Mouse (Mus musculus) kidney, postnatal 36 days (tissue): ENCODE results near the gene Mpv17l2.

Source experiments
- DNase-seq, 2 experiments: peaks; one replicate each; pipeline ENCODE4 v3.0.0; 2021 to 2022; ENCODE audit warnings: mixed read lengths in 2 of 2

Mpv17l2 gene

GRCm38 (mm10) chr8:70719796-70720270, 40.9 kb downstream of the Mpv17l2 start:
- peak; percentile 58 to 60 for DNase-seq

DNA sequence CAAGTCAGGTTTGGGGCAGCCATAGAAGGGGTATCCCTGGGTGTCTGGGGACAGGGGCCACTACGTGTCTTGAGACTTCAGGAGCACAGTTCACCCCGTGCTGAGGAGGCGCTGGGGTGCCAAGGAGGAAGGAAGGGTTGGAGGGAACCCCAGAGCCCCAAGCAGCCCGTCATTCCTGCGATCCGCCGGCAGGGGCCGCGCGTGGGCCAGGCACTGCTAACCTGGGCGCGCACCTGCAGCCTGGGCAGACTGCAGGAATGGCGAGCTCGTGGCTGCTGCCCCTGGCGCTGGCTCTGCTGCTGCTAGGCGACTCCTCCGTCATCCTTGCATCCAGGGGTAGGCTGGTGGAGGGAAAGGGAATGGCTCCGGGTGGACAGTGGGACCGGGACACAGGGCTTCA, 42.4 kb downstream of the Mpv17l2 start, which contains the start of gene Gm3336:
Gm3336 (plus strand) TSS at position 247 of the 400 bp plus-strand sequence.
- DNase-seq = peak; percentile 72 to 86

GRCm38 (mm10) chr8:70716521-70717400, 44.0 kb downstream of the Mpv17l2 start:
- no peak for DNase-seq

GRCm38 (mm10) chr8:70715086-70715485, 45.7 kb downstream of the Mpv17l2 start:
- no peak for DNase-seq

GRCm38 (mm10) chr8:70713991-70714390, 46.8 kb downstream of the Mpv17l2 start:
- no peak for DNase-seq

- DNase-seq = no peak
These were observed 49.7 kb downstream of the Mpv17l2 start for GRCm38 (mm10) chr8:70711041-70711440.

GRCm38 (mm10) chr8:70710296-70710695, 50.5 kb downstream of the Mpv17l2 start:
- peak in 1 of 2 experiments; percentile 48 for DNase-seq

DNA sequence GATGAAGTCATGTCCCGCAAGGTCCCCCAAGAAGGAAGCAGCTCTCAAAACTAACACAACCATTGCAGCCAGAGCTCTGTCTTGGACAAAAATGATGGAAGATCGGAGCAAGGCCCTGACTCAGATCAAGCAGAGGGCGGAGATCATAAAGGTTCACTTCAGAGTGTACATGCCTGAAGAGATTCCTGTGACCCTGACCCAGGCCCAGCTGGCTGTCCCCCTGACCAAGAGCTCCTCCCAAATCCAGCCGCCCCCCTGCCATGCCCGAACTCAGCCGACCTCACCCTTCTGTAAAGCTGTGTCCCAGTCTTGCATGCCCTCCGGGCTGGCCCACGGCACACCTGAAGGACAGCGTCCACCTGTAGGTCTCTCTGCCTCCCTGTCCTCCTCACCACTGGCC, 51.0 kb downstream of the Mpv17l2 start:
- DNase-seq = no peak
